Mouse (Mus musculus) kidney, embryonic 14.5 days (tissue): ENCODE measurements around the gene Tmc5. TPM values are rescaled to one million over a fixed set of nuclear protein-coding genes. Genes with fewer than 3 reads are reported as not detected.

Experiments used
- ATAC-seq: fragments of 200-750 bp; cut with Nextera tagmentation; 2 replicates; pipeline ENCODE4 v1.8.0; 2017; ENCODE audit warnings: moderate number of reproducible peaks, mild to moderate bottlenecking, moderate TSS enrichment, moderate library complexity; ENCODE audit not compliant: low FRiP score, low TSS enrichment
- H3K27ac ChIP-seq: fragments of 300-500 bp; sonication (generic); 2 replicates; pipeline ENCODE4 v1.5.1; 2014; ENCODE audit warnings: low read depth, mild to moderate bottlenecking, low read length, moderate library complexity, mixed read lengths
- H3K27me3 ChIP-seq: fragments of 300-500 bp; sonication (generic); 2 replicates; pipeline ENCODE4 v1.6.1; 2014; ENCODE audit warnings: mild to moderate bottlenecking, low read length; ENCODE audit not compliant: control insufficient read depth, insufficient read depth
- H3K36me3 ChIP-seq: fragments of 300-500 bp; sonication (generic); 2 replicates; pipeline ENCODE4 v1.6.1; 2014; ENCODE audit warnings: low read length, mixed read lengths; ENCODE audit not compliant: control insufficient read depth, insufficient read depth
- H3K4me1 ChIP-seq: fragments of 300-500 bp; sonication (generic); 2 replicates; pipeline ENCODE4 v1.6.1; 2014; ENCODE audit warnings: low read length, mixed read lengths; ENCODE audit not compliant: control insufficient read depth, insufficient read depth
- H3K4me2 ChIP-seq: fragments of 300-500 bp; sonication (generic); replicated peaks from 2 replicates; pipeline ENCODE4 v1.6.1; 2014; ENCODE audit warnings: low read depth, mild to moderate bottlenecking, low read length
- H3K4me3 ChIP-seq: fragments of 300-500 bp; sonication (generic); 2 replicates; pipeline ENCODE4 v1.5.1; 2014; ENCODE audit warnings: mild to moderate bottlenecking, low read length
- H3K9ac ChIP-seq: fragments of 300-500 bp; sonication (generic); 2 replicates; pipeline ENCODE4 v1.6.1; 2014; ENCODE audit warnings: low read depth, mild to moderate bottlenecking, low read length, moderate library complexity
- H3K9me3 ChIP-seq: fragments of 300-500 bp; sonication (generic); 2 replicates; pipeline ENCODE4 v1.6.1; 2016; ENCODE audit warnings: low read length; ENCODE audit not compliant: control insufficient read depth
- WGBS: fragments of 180-500 bp; shearing (Covaris S2); extraction: QIAGEN DNeasy Blood & Tissue Kit; methylation state at CpG from one replicate; pipeline ENCODE4 v1.1.7; 2014; 5-methylcytosine and 5-hydroxymethylcytosine counted together
- polyA plus RNA-seq: library from polyadenylated mRNA; unstranded; fragments of >200 nt; fragmentation: Nextera tagmentation; extraction: Ambion mirVana; gene quantifications from 2 replicates; pipeline ENCODE4 v1.2.1, GENCODE M21; 2014

The Tmc5 gene
- polyA plus RNA-seq, 1 experiment from 2014 or later: not detected

DNA sequence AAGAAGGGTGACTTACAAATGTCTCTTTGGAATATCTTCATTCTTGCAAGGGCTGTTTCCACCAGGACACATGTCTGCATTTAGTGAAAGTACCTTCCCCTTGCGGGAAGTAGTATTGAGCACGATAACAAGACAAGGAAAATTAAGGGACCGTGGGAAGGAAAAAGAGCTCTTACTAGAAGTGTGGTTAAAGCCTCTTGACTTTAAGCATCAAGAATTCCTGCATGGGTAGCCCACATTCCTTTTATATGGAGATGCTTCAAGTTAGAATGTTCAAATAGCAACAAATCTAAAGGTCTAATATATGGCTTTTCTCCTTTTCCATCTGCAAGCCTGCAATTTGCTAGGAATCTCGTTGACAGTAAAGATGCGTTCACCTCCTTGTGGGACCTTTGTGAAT lies 109.4 kb downstream of the Tmc5 start:
- Histone ChIP-seq H3K9ac (no peak overlapping the region), H3K36me3 (no peaks in the 10 kb centered on the region), H3K4me2 (no peak overlapping the region), H3K4me1 (peaks cover 18% of the 10 kb centered on the region; the same call in 1 of the 2 replicates), H3K27me3 (no peaks in the 10 kb centered on the region), H3K4me3 (no peak overlapping the region), H3K9me3 (no peaks in the 10 kb centered on the region), H3K27ac (no peak overlapping the region)
- 87% methylated on average over 5 of the region's 5 CpGs for WGBS
- ATAC-seq: no peak

DNA sequence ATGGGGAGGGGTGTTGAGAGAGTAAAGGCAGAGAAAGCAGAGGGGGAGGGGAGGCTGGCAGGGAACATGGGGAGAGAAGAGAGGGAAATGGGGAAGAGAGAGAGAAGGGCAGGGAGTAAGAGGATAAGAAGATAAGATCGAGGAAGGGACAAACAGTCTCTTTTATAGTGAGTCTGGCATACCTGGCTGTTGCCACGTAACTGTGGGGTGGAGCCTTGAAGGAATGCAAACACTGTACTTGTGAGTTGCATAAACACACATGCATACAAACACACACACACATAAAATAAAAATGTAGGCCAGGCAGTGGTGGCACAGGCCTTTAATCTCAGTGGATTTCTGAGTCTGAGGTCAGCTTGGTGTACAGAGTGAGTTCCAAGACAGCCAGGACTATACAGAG lies 110.1 kb downstream of the Tmc5 start:
- Histone ChIP-seq H3K4me1 (peaks cover 18% of the 10 kb centered on the region; the same call in 1 of the 2 replicates), H3K36me3 (no peaks in the 10 kb centered on the region), H3K4me2 (no peak overlapping the region), H3K4me3 (no peak overlapping the region), H3K9me3 (no peaks in the 10 kb centered on the region), H3K27me3 (no peaks in the 10 kb centered on the region), H3K27ac (no peak overlapping the region), H3K9ac (no peak overlapping the region)
- 74% methylated on average over 2 of the region's 2 CpGs for WGBS
- ATAC-seq: no peak

DNA sequence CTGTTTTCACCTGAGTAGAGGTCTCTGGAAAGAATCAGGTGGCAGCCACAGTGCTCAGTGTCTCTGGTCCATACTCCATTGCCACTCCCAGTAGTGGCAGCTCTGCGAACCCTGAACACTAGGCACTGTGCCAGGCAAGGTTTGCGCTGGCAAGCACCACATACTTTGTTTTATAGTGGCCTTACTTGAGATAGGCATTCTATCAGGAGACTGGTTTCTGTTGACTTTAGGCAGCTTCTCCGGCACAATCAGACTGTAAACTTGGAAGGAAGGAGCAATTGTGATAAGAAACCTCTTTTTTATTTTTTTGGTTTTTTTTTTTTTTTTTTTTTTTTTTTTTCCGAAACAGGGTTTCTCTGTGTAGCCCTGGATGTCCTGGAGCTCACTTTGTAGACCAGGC lies 110.9 kb downstream of the Tmc5 start:
- no peak for ATAC-seq

DNA sequence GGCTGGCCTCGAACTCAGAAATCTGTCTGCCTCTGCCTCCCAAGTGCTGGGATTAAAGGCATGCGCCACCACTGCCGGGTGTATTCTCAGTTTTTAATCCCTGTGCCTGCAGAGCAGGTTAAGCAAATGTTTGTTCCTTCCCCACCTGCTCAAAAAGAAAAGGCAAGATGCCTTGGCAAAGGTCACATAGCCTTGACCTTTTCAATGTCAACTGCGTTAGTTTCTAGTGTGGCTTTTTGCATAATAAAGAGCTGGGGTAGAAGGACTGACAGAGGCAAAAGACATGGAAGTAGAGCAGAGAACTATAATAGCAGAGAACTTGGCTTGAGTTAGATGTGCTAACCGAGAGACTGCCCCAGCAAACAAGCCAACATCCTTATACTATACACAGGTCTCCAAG lies 113.7 kb downstream of the Tmc5 start:
- Histone ChIP-seq H3K9ac (no peak overlapping the region), H3K27ac (no peak overlapping the region), H3K4me3 (no peak overlapping the region), H3K4me1 (peaks cover 12% of the 10 kb centered on the region), H3K9me3 (no peaks in the 10 kb centered on the region), H3K27me3 (no peaks in the 10 kb centered on the region), H3K36me3 (no peaks in the 10 kb centered on the region), H3K4me2 (no peak overlapping the region)
- ATAC-seq: no peak
- 75% methylated on average over 5 of the region's 5 CpGs for WGBS

More for the DNA sequence above, 110.9 kb downstream of the Tmc5 start:
- no peak overlapping the region for H3K4me3 ChIP-seq
- H3K27ac ChIP-seq: no peak overlapping the region
- no peaks in the 10 kb centered on the region for H3K36me3 ChIP-seq
- peaks cover 19% of the 10 kb centered on the region for H3K4me1 ChIP-seq
- H3K4me2 ChIP-seq: no peak overlapping the region
- no peaks in the 10 kb centered on the region for H3K9me3 ChIP-seq
- 82% methylated on average over 4 of the region's 4 CpGs for WGBS
- no peaks in the 10 kb centered on the region for H3K27me3 ChIP-seq
- no peak overlapping the region for H3K9ac ChIP-seq

DNA sequence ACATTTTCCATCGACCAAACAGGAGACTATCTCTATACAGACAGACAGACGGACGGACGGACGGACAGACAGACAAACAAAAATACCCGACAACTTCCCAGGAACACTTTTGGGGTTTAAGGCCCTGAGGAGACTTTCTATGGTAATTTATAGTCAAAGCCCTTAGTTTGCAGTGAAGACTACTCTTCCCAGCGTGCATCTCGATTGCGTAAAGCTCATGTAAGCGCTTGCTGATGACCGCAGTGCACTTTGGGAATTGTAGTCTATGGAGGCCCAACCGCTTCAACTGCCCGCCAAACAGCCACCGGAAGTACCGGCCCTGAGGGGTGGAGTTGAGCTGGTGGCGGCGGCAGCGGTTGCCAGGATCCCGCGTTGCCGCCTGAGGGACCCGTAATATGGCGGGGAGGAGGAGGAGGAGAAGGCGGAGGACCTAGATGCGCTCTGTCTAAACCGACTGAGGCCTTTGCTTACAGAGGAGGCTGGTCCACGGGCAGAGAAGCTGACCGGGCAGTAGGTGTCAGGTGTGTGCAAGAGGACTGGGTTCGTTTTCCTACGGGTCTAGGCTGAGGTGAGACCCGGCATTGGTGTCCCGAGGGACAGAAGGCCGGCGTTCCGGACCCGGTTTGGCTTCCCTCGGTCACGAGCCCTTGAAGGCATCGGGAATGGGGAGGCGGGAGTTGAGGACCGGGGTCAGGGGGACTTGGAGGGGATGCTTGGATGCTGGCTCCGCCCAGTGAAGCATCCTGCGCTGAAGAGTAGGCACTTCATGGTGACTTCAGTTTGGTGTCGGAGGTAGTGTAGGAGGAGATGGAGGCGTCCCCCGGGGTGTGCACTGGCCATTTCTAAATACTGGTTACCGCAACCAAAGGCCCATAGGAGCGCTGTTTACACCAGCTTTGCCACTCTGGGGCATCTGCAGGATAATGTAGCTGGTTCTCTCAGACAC lies 115.4 kb downstream of the Tmc5 start, which contains the start of gene Ccp110:
Gene Ccp110, plus strand, starts transcription at position 325 of the 946 bp plus-strand sequence.
- Histone ChIP-seq H3K9me3 (no peaks in the 10 kb centered on the region), H3K27ac (no peak within 1 kb of the TSS), H3K4me1 (peaks cover 8% of the 10 kb centered on the region), H3K27me3 (no peaks in the 10 kb centered on the region), H3K4me2 (peak within 1 kb of the TSS; percentile 71), H3K36me3 (no peaks in the 10 kb centered on the region; the same call in 1 of the 2 replicates), H3K4me3 (peak within 1 kb of the TSS; percentile 87), H3K9ac (peak within 1 kb of the TSS; percentile 66)
- peak; percentile 98 for ATAC-seq
- under 1% methylated on average over 42 of the region's 48 CpGs for WGBS

DNA sequence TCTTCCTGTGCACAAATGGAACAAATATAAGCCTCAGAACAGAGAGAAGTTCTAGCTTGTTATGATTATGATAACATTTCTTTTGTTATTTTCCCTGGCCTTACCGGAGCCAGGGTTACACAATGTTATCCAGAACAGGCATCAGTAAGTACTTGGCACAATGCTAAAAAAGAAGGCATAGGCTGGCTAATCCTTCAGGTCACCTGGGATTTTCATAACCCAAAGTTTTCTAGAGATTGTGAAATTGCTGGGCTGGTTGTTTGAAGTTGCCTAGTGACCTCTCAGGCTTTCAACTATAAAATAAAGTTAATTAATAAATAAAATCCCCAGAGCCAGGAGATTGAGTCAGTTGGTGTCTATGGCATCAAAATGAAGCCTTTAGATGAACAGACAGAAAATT lies 117.8 kb downstream of the Tmc5 start:
- Histone ChIP-seq H3K27me3 (no peaks in the 10 kb centered on the region), H3K4me1 (peaks cover 8% of the 10 kb centered on the region), H3K9ac (no peak overlapping the region), H3K27ac (no peak overlapping the region), H3K9me3 (no peaks in the 10 kb centered on the region), H3K36me3 (peaks cover 1% of the 10 kb centered on the region; the same call in 1 of the 2 replicates), H3K4me3 (no peak overlapping the region), H3K4me2 (no peak overlapping the region)
- ATAC-seq: no peak
- WGBS: 100% methylated on average over 1 of the region's 1 CpGs

DNA sequence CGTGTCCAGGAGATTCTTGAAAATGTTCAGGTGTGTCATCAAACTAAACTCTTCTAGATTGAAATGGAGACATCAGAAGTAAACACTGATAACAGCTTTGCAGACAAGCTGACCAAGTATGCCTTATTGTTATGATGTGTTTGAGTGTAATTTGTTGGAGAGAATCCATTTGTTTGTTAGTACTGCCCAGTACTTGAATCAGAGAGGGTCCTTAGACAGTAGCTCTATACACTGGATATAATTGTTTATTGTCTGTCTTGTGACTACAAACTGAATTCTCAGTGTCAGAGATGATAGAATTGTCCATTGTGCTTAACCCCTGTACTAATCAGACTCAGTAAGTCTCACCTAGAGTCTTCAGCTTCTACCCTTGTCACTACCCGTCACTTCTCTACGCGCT lies 121.0 kb downstream of the Tmc5 start:
- H3K27me3 ChIP-seq: no peaks in the 10 kb centered on the region
- no peak overlapping the region for H3K4me2 ChIP-seq
- no peak overlapping the region for H3K9ac ChIP-seq
- ATAC-seq: no peak
- H3K4me3 ChIP-seq: no peak overlapping the region
- 95% methylated on average over 4 of the region's 4 CpGs for WGBS
- no peak overlapping the region for H3K27ac ChIP-seq
- H3K36me3 ChIP-seq: peaks cover 24% of the 10 kb centered on the region
- no peaks in the 10 kb centered on the region for H3K9me3 ChIP-seq
- H3K4me1 ChIP-seq: peaks cover 6% of the 10 kb centered on the region

DNA sequence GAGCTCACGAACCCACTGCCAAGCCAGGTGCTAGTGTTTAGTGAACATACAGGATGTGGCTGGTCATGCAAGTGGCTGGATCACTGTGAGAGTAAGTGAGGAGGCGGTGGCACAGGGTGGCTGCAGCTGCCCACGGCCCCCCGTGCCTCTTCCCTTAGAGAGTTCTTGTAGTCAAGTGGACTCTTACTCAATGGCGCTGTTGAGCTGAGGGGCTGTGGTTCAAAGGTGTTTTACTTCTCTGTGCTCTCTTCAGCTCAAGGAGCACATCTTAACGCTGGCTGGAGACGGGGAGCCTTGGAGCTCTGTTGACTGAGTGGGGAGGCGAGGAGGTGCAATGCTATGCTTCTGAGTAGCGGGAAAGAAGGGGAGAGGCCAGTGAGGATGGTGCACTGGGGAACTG lies 126.8 kb downstream of the Tmc5 start:
- H3K27ac ChIP-seq: no peak overlapping the region
- H3K4me1 ChIP-seq: no peaks in the 10 kb centered on the region
- no peaks in the 10 kb centered on the region for H3K9me3 ChIP-seq
- no peaks in the 10 kb centered on the region for H3K27me3 ChIP-seq
- no peak for ATAC-seq
- no peak overlapping the region for H3K4me2 ChIP-seq
- no peak overlapping the region for H3K9ac ChIP-seq
- H3K36me3 ChIP-seq: peaks cover 71% of the 10 kb centered on the region
- no peak overlapping the region for H3K4me3 ChIP-seq
- WGBS: 93% methylated on average over 9 of the region's 9 CpGs
